Comparison of ENCODE assay signal across 9 mouse cellular contexts in the genomic region with DNA sequence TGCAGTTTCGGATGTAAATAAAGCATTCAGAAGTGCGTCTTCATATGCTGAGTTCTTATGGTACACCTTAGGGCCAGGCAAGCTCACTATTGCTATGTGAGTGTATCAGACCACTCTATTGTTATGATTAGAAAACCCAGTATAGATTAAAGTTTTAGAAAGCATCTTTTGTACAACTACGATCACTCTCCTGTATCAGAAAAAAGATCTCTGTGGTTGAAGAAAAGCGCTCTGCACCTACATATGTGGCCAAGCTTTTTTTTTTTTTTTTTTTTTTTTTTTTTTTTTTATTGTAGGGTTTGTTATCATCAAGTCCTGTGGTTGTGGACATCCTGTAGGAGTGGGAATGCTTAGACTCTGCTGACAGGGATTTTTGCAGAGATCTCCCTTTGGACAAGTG. TPM values are rescaled to one million over a fixed set of nuclear protein-coding genes. Genes with fewer than 3 reads are reported as not detected.
DNase-seq lines count a peak whose midpoint lies in the region; ATAC-seq lines count a peak whose summit lies in the region.
"Had no signal": no experiment of that assay in that cellular context is flagged by ENCODE, and none has a peak within 500 bp of the region (broad histone marks: within the 10 kb centered on the region; RNA-seq: fewer than 3 reads in every experiment).

No protein-coding gene starts in this region.

- H3K4me2 ChIP-seq in forebrain, embryonic 14.5 days (ENCODE audit: low read length): peak overlapping the region; percentile 52

- peak overlapping the region; percentile 38; the same call in 1 of the 2 replicates for H3K9ac ChIP-seq in forebrain, embryonic 14.5 days (ENCODE audit: low read length)

- H3K27ac ChIP-seq in heart, embryonic 10.5 days: no peak overlapping the region
- H3K27ac ChIP-seq in forebrain, embryonic 14.5 days (ENCODE audit: low read depth, low read length): no peak overlapping the region
- H3K27ac ChIP-seq in macrophage: no peak overlapping the region

- no peaks in the 10 kb centered on the region for H3K9me3 ChIP-seq in heart, embryonic 10.5 days
- H3K9me3 ChIP-seq in forebrain, embryonic 14.5 days (replicated peaks; ENCODE audit: control insufficient read depth, low read length): peaks cover 3% of the 10 kb centered on the region; the same call in 1 of the 2 replicates

- DNase-seq in heart, embryonic 10.5 days (ENCODE audit: low spot score): no peak
- DNase-seq in heart, adult 9 months (ENCODE audit: low spot score in 2 of 2): no peak
- peak; percentile 27 for DNase-seq in CD4-positive, CD25-positive, alpha-beta regulatory T cell, adult 2 months (ENCODE audit: low read depth, low spot score)
- peak; percentile 0 for DNase-seq in forebrain, embryonic 14.5 days (ENCODE audit: low spot score)
- no peak for DNase-seq in urinary bladder, postnatal 10 days (ENCODE audit: low spot score)
- DNase-seq in urinary bladder, adult 18-20 months (ENCODE audit: low spot score in 2 of 2): no peak
- DNase-seq in kidney, postnatal 25 days: no peak

- H3K4me3 ChIP-seq in heart, embryonic 10.5 days: peak overlapping the region; percentile 67
- peak overlapping the region; percentile 63 for H3K4me3 ChIP-seq in forebrain, embryonic 14.5 days (ENCODE audit: low read depth, low read length)
- H3K4me3 ChIP-seq in macrophage (ENCODE audit: inconsistent target): peak overlapping the region; percentile 60

- H3K79me2 ChIP-seq in macrophage (ENCODE audit: inconsistent target): peaks cover 84% of the 10 kb centered on the region

- no peak for ATAC-seq in forebrain, embryonic 14.5 days

- 61% methylated on average over 4 of the region's 4 CpGs for WGBS in heart, embryonic 10.5 days
- 61% methylated on average over 4 of the region's 4 CpGs for WGBS in forebrain, embryonic 14.5 days
- 14% methylated on average over 4 of the region's 4 CpGs for WGBS in macrophage (ENCODE audit: missing documents)

- peaks cover 8% of the 10 kb centered on the region; the same call in 1 of the 2 replicates for H3K36me3 ChIP-seq in heart, embryonic 10.5 days
- H3K36me3 ChIP-seq in forebrain, embryonic 14.5 days (ENCODE audit: control insufficient read depth, insufficient read depth, low read length): peaks cover 4% of the 10 kb centered on the region; the same call in 1 of the 2 replicates
- no peaks in the 10 kb centered on the region for H3K36me3 ChIP-seq in macrophage (ENCODE audit: inconsistent target)

- H3K4me1 ChIP-seq in heart, embryonic 10.5 days: peaks cover 6% of the 10 kb centered on the region
- H3K4me1 ChIP-seq in forebrain, embryonic 14.5 days (ENCODE audit: control insufficient read depth, insufficient read depth, low read length): peaks cover 3% of the 10 kb centered on the region; the same call in 1 of the 2 replicates

- no peaks in the 10 kb centered on the region for H3K27me3 ChIP-seq in heart, embryonic 10.5 days (ENCODE audit: insufficient read depth, poor library complexity, severe bottlenecking)
- no peaks in the 10 kb centered on the region for H3K27me3 ChIP-seq in forebrain, embryonic 14.5 days (replicated peaks; ENCODE audit: control insufficient read depth, insufficient read depth, low read length)
- H3K27me3 ChIP-seq: Patski had no signal

RNA-seq across cellular contexts. Expression of a gene that starts 0.9 kb away (rescaled TPM):
- polyA plus RNA-seq in heart, embryonic 10.5 days (2016; fragmentation: Nextera tagmentation; extraction: Ambion mirVana): 11.9 and 14.6 TPM in 2 replicates
- 20.7 and 26.7 TPM in 2 replicates for polyA plus RNA-seq in forebrain, embryonic 14.5 days (2014; fragmentation: Nextera tagmentation; extraction: Ambion mirVana)
- 10 to 100 TPM in 21 of 26 experiments, 1 to 10 TPM in 5; 4.3 to 29.1 (median 14.7) TPM for total RNA-seq in macrophage (2018; cell fraction: chromatin; rRNA removed)
- 10 to 100 TPM in 20 of 26 experiments, 1 to 10 TPM in 6; 6.9 to 17.4 (median 11.8) TPM for total RNA-seq in macrophage (2018; cell fraction: cytosol; rRNA removed)
- total RNA-seq in macrophage (2018; cell fraction: nucleus; rRNA removed): 10 to 100 TPM in 25 of 26 experiments, 1 to 10 TPM in 1; 8.3 to 58.9 (median 20.2) TPM
- 9.9 to 23.5 TPM (median 13.6 TPM) in 3 replicates for polyA plus RNA-seq in macrophage (2018)

RNA-seq across cellular contexts. Expression of a gene that starts 1.0 kb away (rescaled TPM):
- 16.0 and 17.7 TPM in 2 replicates for polyA plus RNA-seq in heart, embryonic 10.5 days (2016; fragmentation: Nextera tagmentation; extraction: Ambion mirVana)
- 21.4 and 28.3 TPM in 2 replicates for polyA plus RNA-seq in forebrain, embryonic 14.5 days (2014; fragmentation: Nextera tagmentation; extraction: Ambion mirVana)
- total RNA-seq in macrophage (2018; cell fraction: chromatin; rRNA removed): 10 to 100 TPM; 16.8 to 68.7 (median 47.4) TPM
- 10 to 100 TPM in 1 of 26 experiments, 1 to 10 TPM in 25; 3.2 to 11.2 (median 7.5) TPM for total RNA-seq in macrophage (2018; cell fraction: cytosol; rRNA removed)
- total RNA-seq in macrophage (2018; cell fraction: nucleus; rRNA removed): 10 to 100 TPM; 15.3 to 77.9 (median 27.1) TPM
- polyA plus RNA-seq in macrophage (2018): 7.4 to 17.9 TPM (median 9.0 TPM) in 3 replicates

RNA-seq across cellular contexts. Expression of a gene that starts 53.6 kb away (rescaled TPM):
- 3.9 and 5.1 TPM in 2 replicates for polyA plus RNA-seq in heart, embryonic 10.5 days (2016; fragmentation: Nextera tagmentation; extraction: Ambion mirVana)
- polyA plus RNA-seq in forebrain, embryonic 14.5 days (2014; fragmentation: Nextera tagmentation; extraction: Ambion mirVana): 14.0 and 14.1 TPM in 2 replicates
- total RNA-seq in macrophage (2018; cell fraction: chromatin; rRNA removed): 10 to 100 TPM in 14 of 26 experiments, 1 to 10 TPM in 12; 3.8 to 28.5 (median 11.8) TPM
- total RNA-seq in macrophage (2018; cell fraction: cytosol; rRNA removed): 10 to 100 TPM in 1 of 26 experiments, 1 to 10 TPM in 25; 1.5 to 10.2 (median 6.1) TPM
- total RNA-seq in macrophage (2018; cell fraction: nucleus; rRNA removed): 10 to 100 TPM in 10 of 26 experiments, 1 to 10 TPM in 16; 3.5 to 37.1 (median 9.3) TPM
- polyA plus RNA-seq in macrophage (2018): 5.2 to 14.3 TPM (median 5.4 TPM) in 3 replicates

Comparison
In these comparisons a context has a peak if more than half of its experiments do, and no peak if none do; other contexts are left out.
1. DNase-seq: peak in CD4-positive, CD25-positive, alpha-beta regulatory T cell, adult 2 months (single experiment) and forebrain, embryonic 14.5 days (single experiment); none in heart, embryonic 10.5 days (single experiment), heart, adult 9 months (0 of 2), urinary bladder, postnatal 10 days (single experiment), urinary bladder, adult 18-20 months (0 of 2) and kidney, postnatal 25 days (0 of 2).
2. Peak in every context shown above with its lines, with median percentiles within 50 percentile points of each other: H3K4me3 ChIP-seq.